Mouse (Mus musculus) heart, postnatal 0 days (tissue): ENCODE data around the gene Stradb. TPM values are rescaled to one million over a fixed set of nuclear protein-coding genes. Genes with fewer than 3 reads are reported as not detected.

Experiments
- ATAC-seq: fragments of 200-750 bp; cut with Nextera tagmentation; 2 replicates; pipeline ENCODE4 v1.8.0; 2017; ENCODE audit warnings: low read depth, moderate number of reproducible peaks, moderate library complexity; ENCODE audit not compliant: insufficient read depth
- DNase-seq: peaks from one replicate; pipeline ENCODE4 v3.0.0-alpha.2; 2016; ENCODE audit warnings: low spot score
- H3K27ac ChIP-seq: fragments of 300-500 bp; sonication (generic); 2 replicates; pipeline ENCODE4 v1.5.1; 2014; ENCODE audit warnings: low read depth, mild to moderate bottlenecking
- H3K27me3 ChIP-seq: fragments of 300-500 bp; sonication (generic); 2 replicates; pipeline ENCODE4 v1.6.1; 2014; ENCODE audit warnings: low read length, mixed read lengths; ENCODE audit not compliant: control insufficient read depth, insufficient read depth
- H3K36me3 ChIP-seq: fragments of 300-500 bp; sonication (generic); replicated peaks from 2 replicates; pipeline ENCODE4 v1.6.1; 2014; ENCODE audit warnings: low read length, mixed read lengths; ENCODE audit not compliant: control insufficient read depth, insufficient read depth
- H3K4me1 ChIP-seq: fragments of 300-500 bp; sonication (generic); 2 replicates; pipeline ENCODE4 v1.6.1; 2014; ENCODE audit warnings: antibody characterized with exemption; ENCODE audit not compliant: control insufficient read depth, insufficient read depth
- H3K4me2 ChIP-seq: fragments of 300-500 bp; sonication (generic); 2 replicates; pipeline ENCODE4 v1.6.1; 2014; ENCODE audit warnings: low read depth, mild to moderate bottlenecking, low read length, moderate library complexity
- H3K4me3 ChIP-seq: fragments of 300-500 bp; sonication (generic); 2 replicates; pipeline ENCODE4 v1.5.1; 2014; ENCODE audit warnings: low read depth, low read length
- H3K9ac ChIP-seq: fragments of 300-500 bp; sonication (generic); replicated peaks from 2 replicates; pipeline ENCODE4 v1.6.1; 2014; ENCODE audit warnings: low read depth, low read length, mixed read lengths
- H3K9me3 ChIP-seq: fragments of 300-500 bp; sonication (generic); replicated peaks from 2 replicates; pipeline ENCODE4 v1.6.1; 2016; ENCODE audit warnings: low read length; ENCODE audit not compliant: control insufficient read depth
- CTCF ChIP-seq: IDR thresholded peaks from 2 replicates; pipeline ENCODE4 v1.5.1; 2016; ENCODE audit warnings: antibody characterized with exemption, control low read depth, low read depth
- EP300 ChIP-seq: IDR thresholded peaks from 2 replicates; pipeline ENCODE4 v1.6.1; 2016; ENCODE audit warnings: antibody characterized with exemption, low read depth
- WGBS: fragments of 180-500 bp; shearing (Covaris S2); extraction: QIAGEN DNeasy Blood & Tissue Kit; methylation state at CpG from one replicate; pipeline ENCODE4 v1.1.7; 2014; 5-methylcytosine and 5-hydroxymethylcytosine counted together
- polyA plus RNA-seq: library from polyadenylated mRNA; unstranded; fragments of >200 nt; fragmentation: Nextera tagmentation; extraction: Ambion mirVana; gene quantifications from 2 replicates; pipeline ENCODE4 v1.2.1, GENCODE M21; 2015
- total RNA-seq: library from RNA; depleted of rRNA; stranded (reverse); fragments of >200 nt; gene quantifications from 2 replicates; pipeline ENCODE4 v1.2.3, GENCODE M21; 2014; ENCODE audit warnings: low replicate concordance; rRNA removed

Gene Stradb
- total RNA-seq: 9.7 and 22.7 TPM in 2 replicates
- 25.1 and 27.4 TPM in 2 replicates for polyA plus RNA-seq

- 0 out of 2 replicates have a peak, but pooled peaks cover 6% of the 10 kb centered on the region for H3K36me3 ChIP-seq
- TF ChIP-seq EP300: no peak
- no peak for TF ChIP-seq CTCF
- ATAC-seq (peak; percentile 94), DNase-seq (peak; percentile 98)
- WGBS: 0% methylated on average over 50 of the region's 69 CpGs
- H3K27ac ChIP-seq: peak within 1 kb of the TSS; percentile 92
- peak within 1 kb of the TSS; percentile 78 for H3K9ac ChIP-seq
- peak within 1 kb of the TSS; percentile 89 for H3K4me2 ChIP-seq
- H3K4me3 ChIP-seq: peak within 1 kb of the TSS; percentile 83
- H3K27me3 ChIP-seq: no peaks in the 10 kb centered on the region
- no peaks in the 10 kb centered on the region for H3K9me3 ChIP-seq
- peaks cover 41% of the 10 kb centered on the region for H3K4me1 ChIP-seq
Measured at GRCm38 (mm10) chr1:58973366-58974221, at the start of gene Stradb, which contains the start of gene Trak2. Gene Stradb, plus strand, starts transcription at chr1:58973522. Gene Trak2, minus strand, starts transcription at chr1:58973430.

DNA sequence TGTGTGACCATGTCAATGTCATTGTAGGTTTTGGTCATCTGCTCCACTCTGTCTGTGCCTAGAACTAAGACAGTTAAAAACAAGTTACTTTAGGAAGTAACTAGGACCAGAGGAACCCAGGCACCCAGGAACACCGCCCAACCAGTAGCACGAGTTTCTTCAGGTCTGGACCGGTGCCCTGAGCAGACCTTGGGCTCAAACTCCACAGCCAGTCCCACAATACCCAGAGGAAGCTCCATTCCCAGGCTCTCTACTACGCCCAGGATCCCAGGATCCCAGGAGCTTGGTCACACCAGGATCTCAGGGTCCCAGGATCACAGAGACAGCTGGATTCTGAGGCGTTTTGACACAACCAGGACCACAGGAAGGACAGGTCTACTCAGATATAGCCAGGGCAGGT, 46.7 kb upstream of the Stradb start:
- no peak for TF ChIP-seq EP300
- TF ChIP-seq CTCF: no peak

GRCm38 (mm10) chr1:58936746-58937605, 36.3 kb upstream of the Stradb start:
- H3K36me3 ChIP-seq: peaks cover 7% of the 10 kb centered on the region
- H3K27ac ChIP-seq: no peak overlapping the region
- DNase-seq (no peak), ATAC-seq (no peak)
- H3K4me3 ChIP-seq: no peak overlapping the region
- no peaks in the 10 kb centered on the region for H3K4me1 ChIP-seq
- TF ChIP-seq EP300 (no peak), CTCF (no peak)
- WGBS: 71% methylated on average over 10 of the region's 10 CpGs
- H3K4me2 ChIP-seq: no peak overlapping the region
- no peaks in the 10 kb centered on the region for H3K27me3 ChIP-seq
- no peaks in the 10 kb centered on the region for H3K9me3 ChIP-seq
- no peak overlapping the region for H3K9ac ChIP-seq

More for the DNA sequence above, 46.7 kb upstream of the Stradb start:
- Histone ChIP-seq H3K9ac (no peak overlapping the region), H3K4me2 (no peak overlapping the region), H3K4me3 (no peak overlapping the region), H3K36me3 (peaks cover 25% of the 10 kb centered on the region), H3K9me3 (no peaks in the 10 kb centered on the region), H3K27ac (no peak overlapping the region), H3K4me1 (no peaks in the 10 kb centered on the region), H3K27me3 (no peaks in the 10 kb centered on the region)
- WGBS: 89% methylated on average over 5 of the region's 5 CpGs
- DNase-seq: no peak
- ATAC-seq: no peak

GRCm38 (mm10) chr1:58937606-58938099, 35.7 kb upstream of the Stradb start:
- TF ChIP-seq EP300 (no peak), CTCF (no peak)
- Histone ChIP-seq H3K27ac (no peak overlapping the region), H3K9me3 (no peaks in the 10 kb centered on the region), H3K27me3 (no peaks in the 10 kb centered on the region), H3K9ac (no peak overlapping the region), H3K36me3 (peaks cover 7% of the 10 kb centered on the region), H3K4me2 (no peak overlapping the region), H3K4me1 (no peaks in the 10 kb centered on the region), H3K4me3 (no peak overlapping the region)
- no peak for DNase-seq
- WGBS: 86% methylated on average over 9 of the region's 9 CpGs
- ATAC-seq: no peak

DNA sequence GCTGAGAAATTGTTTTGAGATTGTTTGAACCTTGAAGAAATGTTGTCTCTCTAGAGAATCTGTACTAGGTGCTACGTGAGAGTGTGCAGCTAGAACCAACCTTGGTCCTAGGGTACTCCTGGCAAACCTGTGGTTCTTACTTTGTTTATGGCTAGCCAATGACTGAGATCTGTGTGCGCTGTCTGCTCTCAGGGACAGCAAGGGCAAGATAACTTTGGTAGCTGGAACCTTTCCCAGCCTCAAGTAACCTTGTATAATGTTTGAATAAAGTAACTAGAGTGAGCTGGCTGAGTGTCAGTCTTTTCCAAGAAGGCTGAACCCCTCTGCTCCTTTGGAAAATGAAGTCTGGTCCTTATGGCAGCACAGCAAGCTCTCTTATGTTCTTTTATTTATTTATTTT, 27.8 kb upstream of the Stradb start:
- DNase-seq: no peak
- WGBS: 41% methylated on average over 2 of the region's 2 CpGs

More for the DNA sequence above, 27.8 kb upstream of the Stradb start:
- H3K27ac ChIP-seq: peak overlapping the region; percentile 70
- H3K36me3 ChIP-seq: peaks cover 17% of the 10 kb centered on the region
- peak; percentile 62 for ATAC-seq
- no peak overlapping the region for H3K4me3 ChIP-seq
- no peaks in the 10 kb centered on the region for H3K27me3 ChIP-seq
- H3K9me3 ChIP-seq: no peaks in the 10 kb centered on the region
- peaks cover 24% of the 10 kb centered on the region for H3K4me1 ChIP-seq
- no peak overlapping the region for H3K9ac ChIP-seq
- no peak overlapping the region for H3K4me2 ChIP-seq
- no peak for TF ChIP-seq EP300
- no peak for TF ChIP-seq CTCF
